16 mouse cellular contexts compared by ENCODE assay signal in the genomic region with DNA sequence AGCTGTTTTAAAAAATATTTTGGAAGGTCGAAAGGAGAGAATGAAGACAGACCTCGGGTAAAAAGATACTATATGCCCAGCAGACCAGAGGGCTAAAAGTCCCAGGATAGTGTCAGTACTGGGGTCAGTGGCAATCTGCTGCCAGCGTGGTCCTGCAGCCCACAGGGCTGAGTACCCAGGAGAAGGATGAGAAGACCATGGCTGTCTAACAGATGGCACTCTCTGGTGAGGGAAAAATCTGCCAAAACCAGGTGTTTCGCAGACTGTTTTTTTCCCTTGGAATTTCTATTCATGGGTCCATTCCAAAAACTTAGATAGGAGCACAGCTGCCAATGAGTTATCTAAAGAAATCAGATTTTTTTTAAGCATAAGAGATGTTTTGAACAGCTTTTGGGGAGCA.
"Had no signal": no experiment of that assay in that cellular context is flagged by ENCODE, and none has a peak within 500 bp of the region (broad histone marks: within the 10 kb centered on the region; RNA-seq: fewer than 3 reads in every experiment).

No protein-coding gene starts in this region.

- H3K27me3 ChIP-seq: liver, embryonic 15.5 days; megakaryocyte, embryonic 14.5 days; midbrain, embryonic 12.5 days; neural tube, embryonic 13.5 days had no signal

- H3K4me2 ChIP-seq: liver, embryonic 11.5 days; liver, embryonic 15.5 days; lung, embryonic 14.5 days; midbrain, embryonic 12.5 days; neural tube, embryonic 13.5 days had no signal

- H3K9ac ChIP-seq: liver, embryonic 15.5 days; lung, embryonic 14.5 days; midbrain, embryonic 12.5 days; neural tube, embryonic 13.5 days had no signal

- H3K4me1 ChIP-seq: limb, embryonic 10.5 days; liver, embryonic 15.5 days; megakaryocyte, embryonic 14.5 days; midbrain, embryonic 12.5 days; neural tube, embryonic 13.5 days had no signal

- H3K9me3 ChIP-seq: limb, embryonic 10.5 days; liver, embryonic 15.5 days; midbrain, embryonic 12.5 days; neural tube, embryonic 13.5 days had no signal

- DNase-seq: kidney, postnatal 10 days; kidney, postnatal 4 days; lung, embryonic 14.5 days; lung, postnatal 10 days; lung, postnatal 4 days; retina, postnatal 1 day; thymus, postnatal 4 days had no signal

- ATAC-seq: midbrain, embryonic 16.5 days had no signal

- H3K27ac ChIP-seq: layer of hippocampus, adult 2 months; limb, embryonic 10.5 days; liver, embryonic 15.5 days; midbrain, embryonic 12.5 days; neural tube, embryonic 13.5 days; stomach, postnatal 0 days had no signal

- H3K36me3 ChIP-seq: limb, embryonic 10.5 days; liver, embryonic 15.5 days; midbrain, embryonic 12.5 days; neural tube, embryonic 13.5 days had no signal

- H3K4me3 ChIP-seq: layer of hippocampus, adult 2 months; limb, embryonic 10.5 days; liver, embryonic 15.5 days; megakaryocyte, embryonic 14.5 days; midbrain, embryonic 12.5 days; neural tube, embryonic 13.5 days had no signal
